Mouse (Mus musculus): ENCODE data around the gene Gins1. TPM values are rescaled to one million over a fixed set of nuclear protein-coding genes. Genes with fewer than 3 reads are reported as not detected.
A peak's percentile ranks its signal among the peaks of the same experiment; 100 is the strongest.

Gins1 gene
- total RNA-seq, 2 experiments from 2014 or later, result 1.2 to 1.4 TPM

- intact Hi-C loops (cut with DNase I), result no loop called here
- DNase-seq (ENCODE audit: low spot score in 2 of 2), result no peak
Observed at GRCm38 (mm10) chr2:150948786-150949185, 43.6 kb downstream of the Gins1 start.

- intact Hi-C loops (cut with DNase I), result no loop called here
- no peak for DNase-seq (ENCODE audit: low spot score in 2 of 2)
Observed at GRCm38 (mm10) chr2:150949652-150950051, 44.5 kb downstream of the Gins1 start.

GRCm38 (mm10) chr2:150950056-150950455 lies 44.9 kb downstream of the Gins1 start:
- no peak for DNase-seq (ENCODE audit: low spot score in 2 of 2)
- intact Hi-C loops (cut with DNase I), result no loop called here

- DNase-seq (ENCODE audit: low spot score in 2 of 2), result no peak
- intact Hi-C loops (cut with DNase I), result no loop called here
Observed at GRCm38 (mm10) chr2:150951201-150951600, 46.0 kb downstream of the Gins1 start.

GRCm38 (mm10) chr2:150955859-150956258 lies 50.7 kb downstream of the Gins1 start:
- DNase-seq (ENCODE audit: low spot score in 2 of 2), result no peak
- intact Hi-C loops (cut with DNase I), result no loop called here

- DNase-seq (ENCODE audit: low spot score in 2 of 2), result peak; percentile 4 to 78
- intact Hi-C loops (cut with DNase I), result no loop called here
Observed at GRCm38 (mm10) chr2:150959521-150959920, 54.3 kb downstream of the Gins1 start.

- intact Hi-C loops (cut with DNase I), result no loop called here
- DNase-seq (ENCODE audit: low spot score in 2 of 2), result no peak
Observed at GRCm38 (mm10) chr2:150963246-150963645, 58.0 kb downstream of the Gins1 start.

GRCm38 (mm10) chr2:150964641-150965040 lies 59.4 kb downstream of the Gins1 start:
- intact Hi-C loops (cut with DNase I), result no loop called here
- no peak for DNase-seq (ENCODE audit: low spot score in 2 of 2)

GRCm38 (mm10) chr2:150965951-150966350 lies 60.8 kb downstream of the Gins1 start:
- intact Hi-C loops (cut with DNase I), result no loop called here
- DNase-seq (ENCODE audit: low spot score in 2 of 2), result no peak

GRCm38 (mm10) chr2:150967491-150967890 lies 62.3 kb downstream of the Gins1 start:
- intact Hi-C loops (cut with DNase I), result no loop called here
- no peak for DNase-seq (ENCODE audit: low spot score in 2 of 2)

GRCm38 (mm10) chr2:150969231-150969630 lies 64.0 kb downstream of the Gins1 start:
- intact Hi-C loops (cut with DNase I), result no loop called here
- DNase-seq (ENCODE audit: low spot score in 2 of 2), result no peak

GRCm38 (mm10) chr2:150971856-150972255 lies 66.7 kb downstream of the Gins1 start:
- DNase-seq (ENCODE audit: low spot score in 2 of 2), result no peak
- intact Hi-C loops (cut with DNase I), result no loop called here

- intact Hi-C loops (cut with DNase I), result no loop called here
- no peak for DNase-seq (ENCODE audit: low spot score in 2 of 2)
Observed at GRCm38 (mm10) chr2:150972681-150973080, 67.5 kb downstream of the Gins1 start.

GRCm38 (mm10) chr2:150973401-150974115 lies 68.4 kb downstream of the Gins1 start:
- intact Hi-C loops (cut with DNase I), result no loop called here
- DNase-seq (ENCODE audit: low spot score in 2 of 2), result no peak

GRCm38 (mm10) chr2:150976871-150977270 lies 71.7 kb downstream of the Gins1 start:
- no peak for DNase-seq (ENCODE audit: low spot score in 2 of 2)
- intact Hi-C loops (cut with DNase I), result no loop called here

GRCm38 (mm10) chr2:150977676-150978075 lies 72.5 kb downstream of the Gins1 start:
- DNase-seq (ENCODE audit: low spot score in 2 of 2), result no peak
- intact Hi-C loops (cut with DNase I), result no loop called here

- intact Hi-C loops (cut with DNase I), result no loop called here
- DNase-seq (ENCODE audit: low spot score in 2 of 2), result no peak
Observed at GRCm38 (mm10) chr2:150978791-150979190, 73.6 kb downstream of the Gins1 start.

- no peak for DNase-seq (ENCODE audit: low spot score in 2 of 2)
- intact Hi-C loops (cut with DNase I), result no loop called here
Observed at GRCm38 (mm10) chr2:150979861-150980620, 74.8 kb downstream of the Gins1 start.
